9 mouse cellular contexts compared by ENCODE assay signal in the genomic region with DNA sequence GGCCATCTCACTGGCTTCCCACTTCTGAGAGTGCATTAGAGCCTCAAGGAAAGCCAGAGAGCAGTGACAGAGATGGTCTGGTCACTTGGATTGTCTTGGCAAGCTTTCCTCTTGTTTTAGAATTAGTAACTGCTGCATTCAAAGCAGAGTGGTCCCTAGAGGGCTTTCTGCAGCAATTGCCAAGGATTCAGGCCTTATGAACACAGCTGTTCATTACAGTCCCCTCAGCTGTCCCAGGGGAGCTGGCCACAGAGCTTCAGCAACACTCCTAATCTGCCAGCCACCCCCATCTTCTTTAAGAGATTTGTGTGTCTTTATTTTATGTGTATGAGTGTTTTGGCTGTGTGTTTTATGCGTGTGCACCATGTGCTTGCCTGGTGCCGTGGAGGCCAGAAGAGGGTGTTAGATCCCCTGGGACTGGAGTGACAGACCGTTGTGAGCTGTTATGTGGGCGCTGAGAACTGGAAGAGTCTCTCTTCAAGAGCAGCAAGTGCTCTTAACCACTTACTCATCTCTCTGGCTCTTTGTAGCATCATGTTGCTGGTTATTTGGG. TPM values are rescaled to one million over a fixed set of nuclear protein-coding genes. Genes with fewer than 3 reads are reported as not detected.
DNase-seq lines count a peak whose midpoint lies in the region; ATAC-seq lines count a peak whose summit lies in the region.
"Had no signal": no experiment of that assay in that cellular context is flagged by ENCODE, and none has a peak within 500 bp of the region (broad histone marks: within the 10 kb centered on the region; RNA-seq: fewer than 3 reads in every experiment).

No protein-coding gene starts in this region.

- H3K9me3 ChIP-seq in heart, embryonic 10.5 days = no peaks in the 10 kb centered on the region
- no peaks in the 10 kb centered on the region for H3K9me3 ChIP-seq in kidney, embryonic 15.5 days (replicated peaks)
- H3K9me3 ChIP-seq: limb, embryonic 12.5 days had no signal

- H3K4me2 ChIP-seq in kidney, embryonic 15.5 days = no peak overlapping the region
- H3K4me2 ChIP-seq: limb, embryonic 12.5 days had no signal

- H3K27ac ChIP-seq in heart, embryonic 10.5 days = no peak overlapping the region
- H3K27ac ChIP-seq in kidney, embryonic 15.5 days = peak overlapping the region; percentile 24; the same call in 1 of the 2 replicates
- H3K27ac ChIP-seq: limb, embryonic 12.5 days had no signal

- H3K4me1 ChIP-seq in heart, embryonic 10.5 days = peaks cover 24% of the 10 kb centered on the region
- H3K4me1 ChIP-seq in kidney, embryonic 15.5 days = peaks cover 24% of the 10 kb centered on the region

- no peak overlapping the region for H3K9ac ChIP-seq in kidney, embryonic 15.5 days
- H3K9ac ChIP-seq: limb, embryonic 12.5 days had no signal

- H3K27me3 ChIP-seq in heart, embryonic 10.5 days (ENCODE audit: insufficient read depth, poor library complexity, severe bottlenecking) = no peaks in the 10 kb centered on the region
- H3K27me3 ChIP-seq in kidney, embryonic 15.5 days = no peaks in the 10 kb centered on the region
- H3K27me3 ChIP-seq: limb, embryonic 12.5 days had no signal

- no peak overlapping the region for H3K4me3 ChIP-seq in heart, embryonic 10.5 days
- H3K4me3 ChIP-seq in kidney, embryonic 15.5 days (replicated peaks) = no peak overlapping the region
- H3K4me3 ChIP-seq: limb, embryonic 12.5 days had no signal

- H3K36me3 ChIP-seq in heart, embryonic 10.5 days = peaks cover 77% of the 10 kb centered on the region
- peaks cover 49% of the 10 kb centered on the region for H3K36me3 ChIP-seq in kidney, embryonic 15.5 days

- ATAC-seq in kidney, embryonic 15.5 days (replicated peaks; ENCODE audit: low FRiP score) = no peak

- 91% methylated on average over 4 of the region's 4 CpGs for WGBS in heart, embryonic 10.5 days
- 73% methylated on average over 4 of the region's 4 CpGs for WGBS in kidney, embryonic 15.5 days

- DNase-seq in heart, adult 18-20 months = peak; percentile 73 to 87
- no peak for DNase-seq in heart, embryonic 10.5 days (ENCODE audit: low spot score)
- DNase-seq in 3134 (ENCODE audit: extremely low read depth, insufficient read length, low spot score) = peak; percentile 22
- peak; percentile 71 for DNase-seq in gastrocnemius, postnatal 25 days
- DNase-seq in urinary bladder, postnatal 25 days (ENCODE audit: low spot score) = no peak
- no peak for DNase-seq in thymus, postnatal 14 days
- no peak for DNase-seq in layer of hippocampus, postnatal 25 days (ENCODE audit: extremely low spot score in 1 of 2, low spot score in 1 of 2)

RNA-seq across cellular contexts. Expression of gene Myh10, which starts 27.8 kb away (rescaled TPM):
- total RNA-seq in heart, adult 18-20 months (2021) = 10 to 100 TPM; 19.3 to 20.3 TPM
- 181 and 184 TPM in 2 replicates for polyA plus RNA-seq in heart, embryonic 10.5 days (2016; fragmentation: Nextera tagmentation; extraction: Ambion mirVana)
- 10 to 100 TPM; 18.7 to 20.5 TPM for total RNA-seq in gastrocnemius, postnatal 25 days (2021)
- 130 and 137 TPM in 2 replicates for polyA plus RNA-seq in kidney, embryonic 15.5 days (2015; fragmentation: Nextera tagmentation; extraction: Ambion mirVana)
- total RNA-seq in layer of hippocampus, postnatal 25 days (2021) = 100 to 1,000 TPM; 122 to 139 TPM

Comparison
In these comparisons a context has a peak if more than half of its experiments do, and no peak if none do; other contexts are left out.
1. DNase-seq: peak in heart, adult 18-20 months (2 of 2), 3134 (single experiment) and gastrocnemius, postnatal 25 days (single experiment); none in heart, embryonic 10.5 days (single experiment), urinary bladder, postnatal 25 days (single experiment), thymus, postnatal 14 days (single experiment) and layer of hippocampus, postnatal 25 days (0 of 2).
2. RNA of gene Myh10, which starts 27.8 kb away (total RNA-seq): 122 to 139 TPM in layer of hippocampus, postnatal 25 days; 18.7 to 20.5 TPM in gastrocnemius, postnatal 25 days and 19.3 to 20.3 TPM in heart, adult 18-20 months; every median in the first group is over 4 times any median in the second.